Mouse (Mus musculus) right cerebral cortex, adult 18-20 months (tissue): ENCODE measurements around the gene Gm340.
A peak's percentile ranks its signal among the peaks of the same experiment; 100 is the strongest.

Experiments
- DNase-seq: peaks from one replicate; pipeline ENCODE4 v3.0.0; 2022; ENCODE audit warnings: mixed read lengths

Gm340 gene

GRCm38 (mm10) chr19:41615606-41616224 is 33.5 kb downstream of the Gm340 start:
- DNase-seq = no peak

GRCm38 (mm10) chr19:41616274-41616673 is 34.1 kb downstream of the Gm340 start:
- DNase-seq = no peak

- no peak for DNase-seq
Observed at GRCm38 (mm10) chr19:41617102-41617501, 34.9 kb downstream of the Gm340 start.

- no peak for DNase-seq
Observed at GRCm38 (mm10) chr19:41618153-41618657, 36.0 kb downstream of the Gm340 start.

GRCm38 (mm10) chr19:41618771-41619385 is 36.7 kb downstream of the Gm340 start:
- DNase-seq = no peak

- no peak for DNase-seq
Observed at GRCm38 (mm10) chr19:41620366-41621092, 38.4 kb downstream of the Gm340 start.

GRCm38 (mm10) chr19:41628970-41629369 is 46.8 kb downstream of the Gm340 start:
- DNase-seq = no peak

- peak; percentile 59 for DNase-seq
Observed at GRCm38 (mm10) chr19:41629532-41629931, 47.4 kb downstream of the Gm340 start.

GRCm38 (mm10) chr19:41634099-41634498 is 51.9 kb downstream of the Gm340 start:
- no peak for DNase-seq

GRCm38 (mm10) chr19:41634999-41635398 is 52.8 kb downstream of the Gm340 start:
- no peak for DNase-seq
